Mouse (Mus musculus): Measurements from ENCODE around the gene Mlh1. TPM values are rescaled to one million over a fixed set of nuclear protein-coding genes. Genes with fewer than 3 reads are reported as not detected.

Gene Mlh1
- total RNA-seq, 1 experiment, result 27.8 TPM

DNA sequence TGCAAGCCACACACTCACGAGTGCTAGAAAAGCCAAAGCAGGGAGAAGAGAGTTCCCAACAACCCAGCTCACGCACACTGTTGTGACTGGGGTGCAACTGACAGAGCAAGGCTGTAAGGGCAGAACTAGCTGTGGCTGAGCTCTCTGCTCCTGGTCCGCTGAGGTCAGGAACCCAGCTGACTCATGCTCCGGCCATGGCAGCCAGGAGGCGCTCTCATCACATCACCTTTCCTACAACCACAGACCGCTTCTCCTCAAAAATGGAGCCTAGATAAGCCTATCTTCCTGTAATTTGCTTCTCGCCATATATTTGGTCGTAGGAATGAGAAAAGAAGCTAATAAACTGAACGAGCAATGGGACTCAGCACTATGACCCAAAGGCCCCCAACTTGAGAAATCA, 36.9 kb downstream of the Mlh1 start:
- Histone ChIP-seq H3K4me3 (ENCODE audit: insufficient read depth in 1 of 2, low read depth in 1 of 2, low read length in 2 of 2, poor library complexity in 1 of 2, severe bottlenecking in 1 of 2) (no peak overlapping the region), H3K9me3 (ENCODE audit: control insufficient read depth, insufficient read depth, low read depth, low read length) (no peaks in the 10 kb centered on the region), H3K27ac (ENCODE audit: insufficient read depth, low read depth, low read length, poor library complexity, severe bottlenecking) (no peak overlapping the region), H3K36me3 (ENCODE audit: control insufficient read depth, insufficient read depth, low read length, poor library complexity, severe bottlenecking) (peaks cover 41% of the 10 kb centered on the region), H3K4me1 (ENCODE audit: control insufficient read depth in 2 of 2, insufficient read depth in 2 of 2, low read length in 2 of 2, poor library complexity in 1 of 2) (no peaks in the 10 kb centered on the region), H3K9ac (ENCODE audit: insufficient read depth, low read depth, low read length, poor library complexity, severe bottlenecking) (no peak overlapping the region)
- DNase-seq (ENCODE audit: low read depth, low spot score), result peak; percentile 21
- in situ Hi-C loops (cut with MboI; ENCODE audit: low sequenced_read_pairs in 2 of 2, unreplicated experiment in 2 of 2), result no loop called here
- TF ChIP-seq MAFK (IDR thresholded peaks at IDR 0.05; ENCODE audit: insufficient read depth, low read depth, low read length), result peak; percentile 84; the same call in 1 of the 2 replicates
- TF ChIP-seq ZC3H11A (IDR thresholded peaks at IDR 0.05; ENCODE audit: borderline replicate concordance, low read depth, low read length), result no peak
- TF ChIP-seq HCFC1 (IDR thresholded peaks at IDR 0.05; ENCODE audit: borderline replicate concordance, insufficient read depth, low read length), result no peak

DNA sequence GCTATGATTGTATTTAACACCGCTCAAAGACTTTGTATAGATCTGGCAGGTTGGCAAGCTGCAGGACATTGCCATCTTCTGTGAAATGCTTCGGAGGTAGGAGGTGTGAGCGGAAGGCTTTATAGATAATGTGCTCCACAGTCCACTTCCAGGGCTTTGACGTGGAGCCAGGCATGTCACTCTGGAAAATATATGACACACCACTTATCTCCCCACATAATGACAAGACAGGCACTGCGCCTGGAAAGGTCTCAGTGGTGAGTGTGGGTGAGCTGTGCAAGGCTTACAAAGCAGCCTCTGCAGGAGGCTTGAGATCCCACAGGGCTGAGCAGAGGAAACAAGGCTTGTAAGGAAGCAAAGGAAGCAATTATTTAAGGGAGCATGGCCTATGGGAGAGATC, 43.1 kb downstream of the Mlh1 start:
- TF ChIP-seq HCFC1 (IDR thresholded peaks at IDR 0.05; ENCODE audit: borderline replicate concordance, insufficient read depth, low read length) (no peak), ZNF384 (IDR thresholded peaks at IDR 0.05; ENCODE audit: low read depth, low read length) (no peak), ZC3H11A (IDR thresholded peaks at IDR 0.05; ENCODE audit: borderline replicate concordance, low read depth, low read length) (no peak), CHD2 (IDR thresholded peaks at IDR 0.05; ENCODE audit: low read depth, low read length) (no peak), MAFK (IDR thresholded peaks at IDR 0.05; ENCODE audit: insufficient read depth, low read depth, low read length) (no peak)
- peaks cover 31% of the 10 kb centered on the region; the same call in 1 of the 2 replicates for H3K36me3 ChIP-seq (ENCODE audit: control insufficient read depth, insufficient read depth, low read length, poor library complexity, severe bottlenecking)
- H3K4me1 ChIP-seq (ENCODE audit: control insufficient read depth in 2 of 2, insufficient read depth in 2 of 2, low read length in 2 of 2, poor library complexity in 1 of 2), result peaks cover 0 to 6% of the 10 kb centered on the region in 2 experiments; a peak in 2 of 4 replicates
- in situ Hi-C loops (cut with MboI; ENCODE audit: low sequenced_read_pairs in 2 of 2, unreplicated experiment in 2 of 2), result no loop called here
- no peak for DNase-seq (ENCODE audit: low read depth, low spot score)
- H3K9me3 ChIP-seq (ENCODE audit: control insufficient read depth, insufficient read depth, low read depth, low read length), result no peaks in the 10 kb centered on the region
- no peak overlapping the region for H3K9ac ChIP-seq (ENCODE audit: insufficient read depth, low read depth, low read length, poor library complexity, severe bottlenecking)
- no peak overlapping the region for H3K4me3 ChIP-seq (ENCODE audit: insufficient read depth in 1 of 2, low read depth in 1 of 2, low read length in 2 of 2, poor library complexity in 1 of 2, severe bottlenecking in 1 of 2)
- H3K27ac ChIP-seq (ENCODE audit: insufficient read depth, low read depth, low read length, poor library complexity, severe bottlenecking), result no peak overlapping the region

DNA sequence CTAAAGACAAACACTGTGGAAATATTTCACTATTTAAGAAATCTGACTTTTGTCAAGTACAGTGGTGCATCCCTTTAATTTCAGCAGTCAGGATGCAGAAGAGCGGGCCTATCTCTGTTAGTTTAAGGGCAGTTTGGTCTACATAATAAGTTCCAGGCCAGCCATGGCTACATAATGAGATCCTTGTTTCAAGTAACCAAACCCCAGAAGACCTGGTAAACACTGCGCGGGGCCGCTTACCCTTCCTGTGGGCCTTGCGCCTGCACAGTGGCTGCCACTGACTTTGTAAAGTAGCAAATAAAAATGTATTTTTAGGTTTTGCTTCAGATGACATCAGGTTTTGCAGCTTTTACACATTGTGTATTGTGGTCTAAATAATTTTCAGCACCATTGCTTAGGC, 48.2 kb downstream of the Mlh1 start:
- TF ChIP-seq MAFK (IDR thresholded peaks at IDR 0.05; ENCODE audit: insufficient read depth, low read depth, low read length) (no peak), HCFC1 (IDR thresholded peaks at IDR 0.05; ENCODE audit: borderline replicate concordance, insufficient read depth, low read length) (no peak), ZNF384 (IDR thresholded peaks at IDR 0.05; ENCODE audit: low read depth, low read length) (no peak), CHD2 (IDR thresholded peaks at IDR 0.05; ENCODE audit: low read depth, low read length) (no peak), ZC3H11A (IDR thresholded peaks at IDR 0.05; ENCODE audit: borderline replicate concordance, low read depth, low read length) (no peak)
- in situ Hi-C loops (cut with MboI; ENCODE audit: low sequenced_read_pairs in 2 of 2, unreplicated experiment in 2 of 2), result no loop called here
- Histone ChIP-seq H3K9me3 (ENCODE audit: control insufficient read depth, insufficient read depth, low read depth, low read length) (no peaks in the 10 kb centered on the region), H3K4me3 (ENCODE audit: insufficient read depth in 1 of 2, low read depth in 1 of 2, low read length in 2 of 2, poor library complexity in 1 of 2, severe bottlenecking in 1 of 2) (no peak overlapping the region), H3K27ac (ENCODE audit: insufficient read depth, low read depth, low read length, poor library complexity, severe bottlenecking) (no peak overlapping the region), H3K4me1 (ENCODE audit: control insufficient read depth in 2 of 2, insufficient read depth in 2 of 2, low read length in 2 of 2, poor library complexity in 1 of 2) (peaks cover 0 to 6% of the 10 kb centered on the region in 2 experiments; a peak in 2 of 4 replicates), H3K9ac (ENCODE audit: insufficient read depth, low read depth, low read length, poor library complexity, severe bottlenecking) (no peak overlapping the region), H3K36me3 (ENCODE audit: control insufficient read depth, insufficient read depth, low read length, poor library complexity, severe bottlenecking) (peaks cover 9% of the 10 kb centered on the region)
- DNase-seq (ENCODE audit: low read depth, low spot score), result no peak

GRCm38 (mm10) chr9:111221580-111221979, 50.0 kb downstream of the Mlh1 start:
- in situ Hi-C loops (cut with MboI; ENCODE audit: low sequenced_read_pairs in 2 of 2, unreplicated experiment in 2 of 2), result no loop called here
- no peak overlapping the region for H3K27ac ChIP-seq (ENCODE audit: insufficient read depth, low read depth, low read length, poor library complexity, severe bottlenecking)
- peaks cover 8% of the 10 kb centered on the region for H3K36me3 ChIP-seq (ENCODE audit: control insufficient read depth, insufficient read depth, low read length, poor library complexity, severe bottlenecking)

More at GRCm38 (mm10) chr9:111221580-111221979, 50.0 kb downstream of the Mlh1 start:
- Histone ChIP-seq H3K9me3 (ENCODE audit: control insufficient read depth, insufficient read depth, low read depth, low read length) (no peaks in the 10 kb centered on the region), H3K9ac (ENCODE audit: insufficient read depth, low read depth, low read length, poor library complexity, severe bottlenecking) (no peak overlapping the region), H3K4me1 (ENCODE audit: control insufficient read depth in 2 of 2, insufficient read depth in 2 of 2, low read length in 2 of 2, poor library complexity in 1 of 2) (no peaks in the 10 kb centered on the region; a peak in 1 of 4 replicates), H3K4me3 (ENCODE audit: insufficient read depth in 1 of 2, low read depth in 1 of 2, low read length in 2 of 2, poor library complexity in 1 of 2, severe bottlenecking in 1 of 2) (no peak overlapping the region)
- no peak for DNase-seq (ENCODE audit: low read depth, low spot score)
- TF ChIP-seq ZNF384 (IDR thresholded peaks at IDR 0.05; ENCODE audit: low read depth, low read length), result no peak
- no peak for TF ChIP-seq HCFC1 (IDR thresholded peaks at IDR 0.05; ENCODE audit: borderline replicate concordance, insufficient read depth, low read length)
- TF ChIP-seq CHD2 (IDR thresholded peaks at IDR 0.05; ENCODE audit: low read depth, low read length), result no peak
- no peak for TF ChIP-seq MAFK (IDR thresholded peaks at IDR 0.05; ENCODE audit: insufficient read depth, low read depth, low read length)
- TF ChIP-seq ZC3H11A (IDR thresholded peaks at IDR 0.05; ENCODE audit: borderline replicate concordance, low read depth, low read length), result no peak
